Mouse (Mus musculus): ENCODE results near the gene Slc16a11.

- TF ChIP-seq CTCF (IDR thresholded peaks at IDR 0.05; ENCODE audit: low read depth, low read length) (no peak), POLR2A (IDR thresholded peaks at IDR 0.05; ENCODE audit: extremely low read depth, insufficient read depth, low read length) (no peak)
Observed at GRCm38 (mm10) chr11:70192157-70192556, 20.4 kb upstream of the Slc16a11 start.
